8 mouse cellular contexts compared by ENCODE assay signal in genomic region chr3:135825016-135825753, GRCm38 (mm10). TPM values are rescaled to one million over a fixed set of nuclear protein-coding genes. Genes with fewer than 3 reads are reported as not detected.
DNase-seq lines count a peak whose midpoint lies in the region; ATAC-seq and TF ChIP-seq lines count a peak whose summit lies in the region.

Gene Slc39a8, plus strand, starts transcription at chr3:135825279.

- 4% methylated on average over 22 of the region's 22 CpGs for WGBS in hindbrain, embryonic 16.5 days
- WGBS in macrophage (ENCODE audit: missing documents), result under 1% methylated on average over 16 of the region's 22 CpGs

- H3K36me3 ChIP-seq in hindbrain, embryonic 16.5 days (ENCODE audit: control insufficient read depth, insufficient read depth, low read length), result no peaks in the 10 kb centered on the region
- no peaks in the 10 kb centered on the region for H3K36me3 ChIP-seq in macrophage (ENCODE audit: inconsistent target)

- no peaks in the 10 kb centered on the region for H3K9me3 ChIP-seq in hindbrain, embryonic 16.5 days (ENCODE audit: control insufficient read depth, low read length)

- peak; percentile 92 for ATAC-seq in hindbrain, embryonic 16.5 days

- peak; percentile 35 for TF ChIP-seq CTCF in left cerebral cortex, adult 2 months (IDR thresholded peaks at IDR 0.05)

- peaks cover 10% of the 10 kb centered on the region for H3K4me1 ChIP-seq in hindbrain, embryonic 16.5 days (ENCODE audit: control insufficient read depth, insufficient read depth, low read depth, low read length)

- peak within 1 kb of the TSS; percentile 68 for H3K9ac ChIP-seq in hindbrain, embryonic 16.5 days (ENCODE audit: low read depth, low read length)

- H3K79me2 ChIP-seq in macrophage (ENCODE audit: inconsistent target), result no peaks in the 10 kb centered on the region

- peak within 1 kb of the TSS; percentile 97 for H3K4me2 ChIP-seq in hindbrain, embryonic 16.5 days (ENCODE audit: low read length)

- intact Hi-C loops in left cerebral cortex, adult 2 months (cut with DNase I), result no loop called here

- peak within 1 kb of the TSS; percentile 59 for H3K4me3 ChIP-seq in hindbrain, embryonic 16.5 days (ENCODE audit: low read length)
- H3K4me3 ChIP-seq in left cerebral cortex, adult 2 months, result peak within 1 kb of the TSS; percentile 64
- peak within 1 kb of the TSS; percentile 42 for H3K4me3 ChIP-seq in macrophage (ENCODE audit: inconsistent target)

- H3K27me3 ChIP-seq in hindbrain, embryonic 16.5 days (replicated peaks; ENCODE audit: control insufficient read depth, insufficient read depth, low read length), result peaks cover 5% of the 10 kb centered on the region

- peak within 1 kb of the TSS; percentile 55 for H3K27ac ChIP-seq in hindbrain, embryonic 16.5 days (ENCODE audit: low read depth, low read length)
- peak within 1 kb of the TSS; percentile 52 for H3K27ac ChIP-seq in left cerebral cortex, adult 2 months
- peak within 1 kb of the TSS; percentile 82 for H3K27ac ChIP-seq in macrophage

- peak; percentile 80 to 94 for DNase-seq in adrenal gland, adult (ENCODE audit: inconsistent age in 2 of 2, low spot score in 1 of 2)
- peak; percentile 88 for DNase-seq in embryo, embryonic 10 days (ENCODE audit: low spot score)
- DNase-seq in gastrocnemius, adult 8-10 months (ENCODE audit: low spot score in 2 of 2), result peak; percentile 53 to 54
- DNase-seq in left cerebral cortex, adult 2 months (ENCODE audit: extremely low spot score in 1 of 2, low spot score in 2 of 2), result peak; percentile 36 to 50
- peak; percentile 13 for DNase-seq in retina, postnatal 7 days (ENCODE audit: low read depth, low spot score)
- peak; percentile 69 to 75 for DNase-seq in urinary bladder, adult 18-20 months (ENCODE audit: low spot score in 2 of 2)

RNA-seq across cellular contexts. Expression of gene Slc39a8, which starts in this region (rescaled TPM):
- under 1 TPM; 0.58 to 0.97 (median 0.68) TPM for total RNA-seq in gastrocnemius, adult 8-10 months (2022)
- 11.2 and 12.2 TPM in 2 replicates for polyA plus RNA-seq in hindbrain, embryonic 16.5 days (2015; fragmentation: Nextera tagmentation; extraction: Ambion mirVana)
- total RNA-seq in left cerebral cortex, adult 2 months (2021), result 1 to 10 TPM; 2.7 to 3.2 TPM
- 10 to 100 TPM in 2 of 26 experiments, 1 to 10 TPM in 23, under 1 TPM in 1; 0.78 to 15.0 (median 3.8) TPM for total RNA-seq in macrophage (2018; cell fraction: chromatin; rRNA removed)
- 10 to 100 TPM in 13 of 26 experiments, 1 to 10 TPM in 13; 3.6 to 14.8 (median 8.6) TPM for total RNA-seq in macrophage (2018; cell fraction: cytosol; rRNA removed)
- total RNA-seq in macrophage (2018; cell fraction: nucleus; rRNA removed), result 10 to 100 TPM in 9 of 26 experiments, 1 to 10 TPM in 17; 3.1 to 35.1 (median 8.5) TPM
- 9.3 to 24.7 TPM (median 11.4 TPM) in 3 replicates for polyA plus RNA-seq in macrophage (2018)

Comparison
In these comparisons a context has a peak if more than half of its experiments do, and no peak if none do; other contexts are left out.
1. Peak in every context shown above with its lines: DNase-seq, ATAC-seq, H3K4me3 ChIP-seq and H3K27ac ChIP-seq.
2. Peak in DNase-seq in gastrocnemius, adult 8-10 months; RNA of the gene not detected or under 1 TPM.
3. DNase-seq: peak in every context shown above with its lines; median percentile 88 in embryo, embryonic 10 days; 87 in adrenal gland, adult; 72 in urinary bladder, adult 18-20 months; 54 in gastrocnemius, adult 8-10 months; 43 in left cerebral cortex, adult 2 months; 13 in retina, postnatal 7 days.